Comparison of ENCODE assay signal across 8 mouse cellular contexts in genomic region chr8:84831490-84831889, GRCm38 (mm10). TPM values are rescaled to one million over a fixed set of nuclear protein-coding genes. Genes with fewer than 3 reads are reported as not detected.
DNase-seq lines count a peak whose midpoint lies in the region; ATAC-seq and TF ChIP-seq lines count a peak whose summit lies in the region.

Gadd45gip1 (plus strand) TSS chr8:84831522.

- peak within 1 kb of the TSS; percentile 97 for H3K9ac ChIP-seq in forebrain, embryonic 14.5 days (ENCODE audit: low read length)
- H3K9ac ChIP-seq in limb, embryonic 14.5 days (ENCODE audit: low read depth, low read length, severe bottlenecking), result peak within 1 kb of the TSS; percentile 96
- peak within 1 kb of the TSS; percentile 96 for H3K9ac ChIP-seq in midbrain, embryonic 16.5 days (ENCODE audit: low read depth, low read length)

- H3K4me3 ChIP-seq in cerebellum, adult 2 months (replicated peaks; ENCODE audit: insufficient read depth, low read depth, low read length), result peak within 1 kb of the TSS; percentile 66
- H3K4me3 ChIP-seq in forebrain, embryonic 14.5 days (ENCODE audit: low read depth, low read length), result peak within 1 kb of the TSS; percentile 90
- peak within 1 kb of the TSS; percentile 96 for H3K4me3 ChIP-seq in limb, embryonic 14.5 days (replicated peaks; ENCODE audit: low read length)
- peak within 1 kb of the TSS; percentile 58 for H3K4me3 ChIP-seq in midbrain, embryonic 16.5 days (ENCODE audit: low read depth, low read length)

- H3K27ac ChIP-seq in cerebellum, adult 2 months (ENCODE audit: insufficient read depth, low read length), result peak within 1 kb of the TSS; percentile 90
- H3K27ac ChIP-seq in forebrain, embryonic 14.5 days (ENCODE audit: low read depth, low read length), result peak within 1 kb of the TSS; percentile 95
- H3K27ac ChIP-seq in limb, embryonic 14.5 days (replicated peaks; ENCODE audit: low read depth, low read length), result peak within 1 kb of the TSS; percentile 94
- H3K27ac ChIP-seq in midbrain, embryonic 16.5 days (ENCODE audit: low read length), result peak within 1 kb of the TSS; percentile 97

- TF ChIP-seq POLR2A in cerebellum, adult 2 months (IDR thresholded peaks at IDR 0.05; ENCODE audit: borderline replicate concordance, insufficient read depth, low read length), result no peak
- TF ChIP-seq POLR2A in limb, embryonic 14.5 days (IDR thresholded peaks at IDR 0.05; ENCODE audit: borderline replicate concordance, extremely low read depth, insufficient read depth, insufficient read length), result no peak

- peak within 1 kb of the TSS; percentile 67 for H3K4me2 ChIP-seq in forebrain, embryonic 14.5 days (ENCODE audit: low read length)
- peak within 1 kb of the TSS; percentile 53 for H3K4me2 ChIP-seq in limb, embryonic 14.5 days (replicated peaks; ENCODE audit: low read depth, low read length, severe bottlenecking)
- H3K4me2 ChIP-seq in midbrain, embryonic 16.5 days (ENCODE audit: low read length), result peak within 1 kb of the TSS; percentile 75

- peaks cover 21% of the 10 kb centered on the region for H3K4me1 ChIP-seq in cerebellum, adult 2 months (ENCODE audit: control insufficient read depth, insufficient read depth, low read length)
- peaks cover 22% of the 10 kb centered on the region for H3K4me1 ChIP-seq in forebrain, embryonic 14.5 days (ENCODE audit: control insufficient read depth, insufficient read depth, low read length)
- H3K4me1 ChIP-seq in limb, embryonic 14.5 days (ENCODE audit: control insufficient read depth, insufficient read depth, low read length), result peaks cover 4% of the 10 kb centered on the region; the same call in 1 of the 2 replicates
- peaks cover 9% of the 10 kb centered on the region for H3K4me1 ChIP-seq in midbrain, embryonic 16.5 days (ENCODE audit: control insufficient read depth, insufficient read depth, low read length)

- H3K9me3 ChIP-seq in forebrain, embryonic 14.5 days (replicated peaks; ENCODE audit: control insufficient read depth, low read length), result no peaks in the 10 kb centered on the region
- H3K9me3 ChIP-seq in limb, embryonic 14.5 days (ENCODE audit: control insufficient read depth, low read length), result no peaks in the 10 kb centered on the region
- H3K9me3 ChIP-seq in midbrain, embryonic 16.5 days (replicated peaks; ENCODE audit: control insufficient read depth, low read length, poor library complexity, severe bottlenecking), result no peaks in the 10 kb centered on the region

- DNase-seq in cerebellum, adult 2 months, result no peak
- DNase-seq in cerebellum, postnatal 14 days, result no peak
- DNase-seq in adrenal gland, adult 18-20 months (ENCODE audit: low spot score in 2 of 2), result peak in 1 of 2 experiments; percentile 46
- DNase-seq in forebrain, embryonic 14.5 days (ENCODE audit: low spot score), result no peak
- no peak for DNase-seq in limb, embryonic 14.5 days (ENCODE audit: low spot score)
- DNase-seq in thymus, postnatal 4 days, result peak; percentile 50

- WGBS in cerebellum, adult 2 months, result 46% methylated on average over 11 of the region's 11 CpGs
- 90% methylated on average over 11 of the region's 11 CpGs for WGBS in forebrain, embryonic 14.5 days
- WGBS in limb, embryonic 14.5 days, result 76% methylated on average over 11 of the region's 11 CpGs
- 87% methylated on average over 11 of the region's 11 CpGs for WGBS in midbrain, embryonic 16.5 days

- H3K27me3 ChIP-seq in cerebellum, adult 2 months (ENCODE audit: control insufficient read depth, insufficient read depth, low read length), result no peaks in the 10 kb centered on the region
- H3K27me3 ChIP-seq in forebrain, embryonic 14.5 days (replicated peaks; ENCODE audit: control insufficient read depth, insufficient read depth, low read length), result no peaks in the 10 kb centered on the region
- no peaks in the 10 kb centered on the region for H3K27me3 ChIP-seq in limb, embryonic 14.5 days (ENCODE audit: control insufficient read depth, insufficient read depth, low read length)
- no peaks in the 10 kb centered on the region for H3K27me3 ChIP-seq in midbrain, embryonic 16.5 days (ENCODE audit: control insufficient read depth, insufficient read depth, low read depth, low read length)

- peaks cover 27% of the 10 kb centered on the region for H3K36me3 ChIP-seq in forebrain, embryonic 14.5 days (ENCODE audit: control insufficient read depth, insufficient read depth, low read length)
- H3K36me3 ChIP-seq in limb, embryonic 14.5 days (ENCODE audit: control insufficient read depth, insufficient read depth, low read length), result peaks cover 30% of the 10 kb centered on the region
- peaks cover 16% of the 10 kb centered on the region for H3K36me3 ChIP-seq in midbrain, embryonic 16.5 days (ENCODE audit: control insufficient read depth, insufficient read depth, low read length)

- no peak for ATAC-seq in forebrain, embryonic 14.5 days
- peak; percentile 56 to 79; a peak in 3 of 4 replicates for ATAC-seq in hematopoietic stem cell, adult 5-6 weeks (replicated peaks in 1 of 2; ENCODE audit: insufficient read depth in 1 of 2, low FRiP score in 2 of 2, low TSS enrichment in 1 of 2, low read depth in 1 of 2, poor library complexity in 2 of 2, severe bottlenecking in 2 of 2)
- no peak for ATAC-seq in limb, embryonic 14.5 days (ENCODE audit: low FRiP score, low read depth)
- ATAC-seq in midbrain, embryonic 16.5 days, result no peak

- no peak for TF ChIP-seq CTCF in cerebellum, adult 2 months (IDR thresholded peaks at IDR 0.05; ENCODE audit: borderline replicate concordance, insufficient read depth, low read depth, low read length)

RNA-seq across cellular contexts. Expression of gene Gadd45gip1, which starts in this region (rescaled TPM):
- polyA plus RNA-seq in cerebellum, adult 2 months (2012; rRNA removed), result 45.3 and 45.5 TPM in 2 replicates
- total RNA-seq in adrenal gland, adult 18-20 months (2021), result 10 to 100 TPM; 62.0 to 71.1 TPM
- polyA plus RNA-seq in forebrain, embryonic 14.5 days (2014; fragmentation: Nextera tagmentation; extraction: Ambion mirVana), result 35.2 and 41.3 TPM in 2 replicates
- total RNA-seq in hematopoietic stem cell, adult 5-6 weeks (2017), result 29.8 and 38.8 TPM in 2 replicates
- 39.8 and 45.6 TPM in 2 replicates for polyA plus RNA-seq in limb, embryonic 14.5 days (2012; rRNA removed)
- 43.2 and 44.9 TPM in 2 replicates for polyA plus RNA-seq in limb, embryonic 14.5 days (2014; fragmentation: Nextera tagmentation; extraction: Ambion mirVana)
- polyA plus RNA-seq in midbrain, embryonic 16.5 days (2015; fragmentation: Nextera tagmentation; extraction: Ambion mirVana), result 35.0 and 37.4 TPM in 2 replicates

Comparison
In these comparisons a context has a peak if more than half of its experiments do, and no peak if none do; other contexts are left out.
1. ATAC-seq: peak in hematopoietic stem cell, adult 5-6 weeks (2 of 2); none in forebrain, embryonic 14.5 days (single experiment), limb, embryonic 14.5 days (single experiment) and midbrain, embryonic 16.5 days (single experiment).
2. Peak in every context shown above with its lines, with median percentiles within 50 percentile points of each other: H3K27ac ChIP-seq, H3K4me3 ChIP-seq, H3K4me2 ChIP-seq and H3K9ac ChIP-seq.